Mouse (Mus musculus) brain, embryonic 14.5 days (tissue): ENCODE measurements around the gene Creb3l2.

Source experiments
- CTCF ChIP-seq: fragments of 200-500 bp; IDR thresholded peaks from 2 replicates; pipeline ENCODE4 v1.5.1; 2012; ENCODE audit warnings: inconsistent platforms, mild to moderate bottlenecking, moderate library complexity, borderline replicate concordance; ENCODE audit not compliant: insufficient read depth, insufficient read length; ENCODE audit errors: extremely low read depth
- POLR2A ChIP-seq: fragments of 200-500 bp; IDR thresholded peaks from 2 replicates; pipeline ENCODE4 v1.6.1; 2012; ENCODE audit warnings: mild to moderate bottlenecking, inconsistent platforms, borderline replicate concordance; ENCODE audit not compliant: poor library complexity, insufficient read depth, insufficient read length, severe bottlenecking; ENCODE audit errors: extremely low read depth

DNA sequence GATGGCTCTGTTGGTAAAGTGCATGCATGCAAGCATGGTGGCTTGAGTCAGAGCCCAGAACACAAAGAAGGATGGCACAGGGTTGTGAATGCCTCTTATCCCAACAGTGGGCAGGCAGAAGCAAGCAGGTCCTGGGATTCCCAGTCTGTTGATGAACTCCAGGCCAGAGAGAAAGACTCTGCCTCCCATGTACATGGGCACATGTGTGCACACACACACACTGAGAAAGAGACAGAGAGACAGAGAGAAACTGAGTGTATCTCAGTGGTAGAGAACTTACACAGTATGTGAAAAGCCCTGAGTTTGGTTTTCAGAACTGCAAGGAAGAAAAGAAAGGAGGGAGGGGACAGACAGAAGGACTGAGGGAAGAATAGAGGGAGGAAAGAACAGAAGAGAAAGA lies 23.4 kb upstream of the Creb3l2 start:
- TF ChIP-seq CTCF (no peak), POLR2A (no peak)
